Mouse (Mus musculus): ENCODE data around the gene Slc24a4. TPM values are rescaled to one million over a fixed set of nuclear protein-coding genes. Genes with fewer than 3 reads are reported as not detected.

Gene Slc24a4
- polyA plus RNA-seq, 1 experiment from 2014 or later, result not detected

DNA sequence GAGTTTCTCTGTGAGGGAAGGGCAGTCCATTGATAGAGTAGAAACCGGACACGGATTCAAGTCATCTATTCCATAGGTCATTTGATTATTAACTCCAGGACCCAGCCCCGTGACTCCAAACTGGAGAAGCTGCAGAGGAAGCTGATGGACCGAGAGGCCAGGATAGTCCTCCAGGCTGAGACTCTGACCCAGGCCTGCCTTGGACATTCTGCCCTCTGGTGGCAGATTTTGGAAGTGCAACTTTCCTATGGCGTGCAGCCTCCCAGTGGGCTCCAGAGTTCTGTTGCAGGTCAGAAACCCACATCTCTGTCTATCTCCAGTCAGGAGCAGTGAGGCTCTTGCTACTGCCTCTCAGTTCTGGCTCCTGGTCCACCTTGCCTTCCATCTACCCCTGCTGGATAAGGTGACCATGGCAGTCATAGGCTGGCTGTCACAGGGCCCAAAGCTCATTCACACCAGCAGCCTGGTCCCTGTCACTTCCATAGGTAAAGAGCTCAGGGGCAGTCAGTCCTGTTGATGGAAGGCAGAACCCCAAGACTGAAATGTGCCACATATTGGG lies 53.3 kb downstream of the Slc24a4 start:
- no peak overlapping the region for H3K9ac ChIP-seq (ENCODE audit: low read depth, low read length)
- 46% methylated on average over 5 of the region's 5 CpGs for WGBS
- H3K36me3 ChIP-seq (ENCODE audit: control insufficient read depth, insufficient read depth, low read length), result no peaks in the 10 kb centered on the region
- peak; percentile 16; the same call in 1 of the 2 replicates for ATAC-seq (ENCODE audit: low FRiP score, low TSS enrichment)
- no peak overlapping the region for H3K27ac ChIP-seq (ENCODE audit: low read depth, low read length)
- no peaks in the 10 kb centered on the region for H3K27me3 ChIP-seq (ENCODE audit: control insufficient read depth, insufficient read depth, low read length)
- H3K4me3 ChIP-seq (ENCODE audit: low read length), result no peak overlapping the region
- no peaks in the 10 kb centered on the region for H3K4me1 ChIP-seq (ENCODE audit: control insufficient read depth, insufficient read depth, low read length)
- H3K9me3 ChIP-seq (ENCODE audit: control insufficient read depth, low read length), result no peaks in the 10 kb centered on the region
- no peak overlapping the region for H3K4me2 ChIP-seq (replicated peaks; ENCODE audit: low read depth, low read length)

DNA sequence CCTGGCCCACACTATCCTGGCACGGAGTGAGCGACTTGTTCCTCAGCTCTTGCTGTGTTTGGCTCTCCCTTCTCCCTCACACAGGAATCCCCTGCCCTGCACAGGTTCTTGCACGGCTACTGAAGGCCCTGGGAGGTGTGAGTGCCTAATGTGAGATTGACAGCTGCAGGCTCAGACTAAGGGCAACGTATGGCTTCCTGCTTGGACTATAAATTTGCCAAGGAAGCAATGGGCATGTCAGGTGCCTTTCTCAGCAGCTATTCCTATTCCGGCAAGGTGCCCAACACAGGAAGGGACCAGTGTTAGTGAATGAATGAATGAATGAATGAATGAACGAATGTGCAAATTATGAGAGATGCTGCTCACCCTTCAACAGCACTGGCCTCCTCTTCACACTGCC lies 54.1 kb downstream of the Slc24a4 start:
- Histone ChIP-seq H3K27ac (ENCODE audit: low read depth, low read length) (no peak overlapping the region), H3K36me3 (ENCODE audit: control insufficient read depth, insufficient read depth, low read length) (no peaks in the 10 kb centered on the region), H3K27me3 (ENCODE audit: control insufficient read depth, insufficient read depth, low read length) (no peaks in the 10 kb centered on the region), H3K4me1 (ENCODE audit: control insufficient read depth, insufficient read depth, low read length) (no peaks in the 10 kb centered on the region), H3K9ac (ENCODE audit: low read depth, low read length) (no peak overlapping the region), H3K4me2 (replicated peaks; ENCODE audit: low read depth, low read length) (no peak overlapping the region), H3K4me3 (ENCODE audit: low read length) (no peak overlapping the region), H3K9me3 (ENCODE audit: control insufficient read depth, low read length) (no peaks in the 10 kb centered on the region)
- WGBS, result 80% methylated on average over 6 of the region's 6 CpGs
- no peak for ATAC-seq (ENCODE audit: low FRiP score, low TSS enrichment)

DNA sequence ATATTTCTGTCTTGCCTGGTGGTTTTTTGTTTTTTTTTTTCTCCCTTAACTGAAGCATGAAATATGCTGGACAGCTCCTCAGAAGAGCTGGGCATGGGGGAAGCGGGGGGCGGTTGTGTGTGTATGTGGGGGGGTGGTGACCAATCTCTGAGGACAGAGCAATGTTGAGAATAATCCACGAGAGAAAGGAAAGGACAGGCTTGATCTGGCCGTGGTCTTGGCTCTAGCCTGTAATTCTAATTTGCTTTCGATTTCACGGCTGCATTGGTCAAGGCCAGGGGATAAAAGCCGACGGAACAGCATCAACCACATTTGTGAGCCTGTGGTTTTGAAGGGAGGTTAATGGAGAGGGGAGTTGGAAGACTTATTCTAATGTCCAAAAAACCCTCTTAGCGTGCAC lies 54.7 kb downstream of the Slc24a4 start:
- Histone ChIP-seq H3K27me3 (ENCODE audit: control insufficient read depth, insufficient read depth, low read length) (no peaks in the 10 kb centered on the region), H3K4me2 (replicated peaks; ENCODE audit: low read depth, low read length) (no peak overlapping the region), H3K4me3 (ENCODE audit: low read length) (no peak overlapping the region), H3K36me3 (ENCODE audit: control insufficient read depth, insufficient read depth, low read length) (no peaks in the 10 kb centered on the region), H3K4me1 (ENCODE audit: control insufficient read depth, insufficient read depth, low read length) (no peaks in the 10 kb centered on the region), H3K27ac (ENCODE audit: low read depth, low read length) (no peak overlapping the region), H3K9me3 (ENCODE audit: control insufficient read depth, low read length) (peaks cover 4% of the 10 kb centered on the region), H3K9ac (ENCODE audit: low read depth, low read length) (no peak overlapping the region)
- no peak for ATAC-seq (ENCODE audit: low FRiP score, low TSS enrichment)
- 73% methylated on average over 9 of the region's 9 CpGs for WGBS

DNA sequence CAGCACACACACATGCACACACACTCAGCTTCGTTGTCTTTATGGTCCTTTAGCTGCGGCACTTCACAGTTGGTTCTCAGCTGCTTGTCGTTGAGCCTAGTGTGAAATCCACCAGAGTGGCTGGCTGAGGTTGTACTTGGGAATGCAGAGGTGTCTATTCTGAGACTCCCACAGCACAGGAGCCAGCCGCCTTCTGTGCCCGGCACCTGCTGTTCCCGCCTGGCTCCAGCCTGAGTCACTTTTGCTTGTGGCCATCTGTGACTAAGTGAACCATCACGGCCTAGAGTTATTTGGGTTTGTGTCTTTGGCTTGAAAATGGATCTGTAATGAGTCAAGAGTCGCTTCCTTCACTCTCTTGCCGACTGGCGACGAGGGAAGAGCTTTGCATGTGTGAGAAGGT lies 62.3 kb downstream of the Slc24a4 start:
- Histone ChIP-seq H3K4me1 (ENCODE audit: control insufficient read depth, insufficient read depth, low read length) (no peaks in the 10 kb centered on the region), H3K9ac (ENCODE audit: low read depth, low read length) (no peak overlapping the region), H3K9me3 (ENCODE audit: control insufficient read depth, low read length) (peaks cover 8% of the 10 kb centered on the region), H3K4me3 (ENCODE audit: low read length) (no peak overlapping the region), H3K4me2 (replicated peaks; ENCODE audit: low read depth, low read length) (no peak overlapping the region), H3K27me3 (ENCODE audit: control insufficient read depth, insufficient read depth, low read length) (no peaks in the 10 kb centered on the region), H3K36me3 (ENCODE audit: control insufficient read depth, insufficient read depth, low read length) (no peaks in the 10 kb centered on the region), H3K27ac (ENCODE audit: low read depth, low read length) (no peak overlapping the region)
- 76% methylated on average over 11 of the region's 11 CpGs for WGBS
- no peak for ATAC-seq (ENCODE audit: low FRiP score, low TSS enrichment)

DNA sequence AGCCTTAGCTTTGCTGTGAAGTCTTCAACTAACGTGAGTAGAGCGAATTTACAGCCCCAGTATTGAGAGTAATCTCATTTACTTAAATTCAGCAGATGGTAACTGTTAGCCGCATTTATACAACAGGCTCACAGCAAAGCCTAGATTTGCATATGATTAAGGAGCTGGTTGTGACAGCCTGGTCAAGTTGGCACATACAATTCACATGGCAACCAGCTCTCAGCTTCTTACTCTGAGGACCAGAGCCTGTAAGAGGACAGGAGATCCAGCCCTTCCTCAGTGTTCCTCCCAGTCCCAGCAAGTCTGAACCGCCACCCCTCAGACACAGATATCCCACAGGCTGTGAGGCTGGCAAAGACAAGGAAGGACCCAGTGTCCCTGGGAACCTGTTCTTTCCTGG lies 73.0 kb downstream of the Slc24a4 start:
- no peak overlapping the region for H3K9ac ChIP-seq (ENCODE audit: low read depth, low read length)
- H3K36me3 ChIP-seq (ENCODE audit: control insufficient read depth, insufficient read depth, low read length), result no peaks in the 10 kb centered on the region
- no peak overlapping the region for H3K27ac ChIP-seq (ENCODE audit: low read depth, low read length)
- WGBS, result 76% methylated on average over 4 of the region's 4 CpGs
- no peaks in the 10 kb centered on the region for H3K9me3 ChIP-seq (ENCODE audit: control insufficient read depth, low read length)
- ATAC-seq (ENCODE audit: low FRiP score, low TSS enrichment), result no peak
- H3K4me3 ChIP-seq (ENCODE audit: low read length), result no peak overlapping the region
- no peak overlapping the region for H3K4me2 ChIP-seq (replicated peaks; ENCODE audit: low read depth, low read length)
- H3K27me3 ChIP-seq (ENCODE audit: control insufficient read depth, insufficient read depth, low read length), result no peaks in the 10 kb centered on the region
- no peaks in the 10 kb centered on the region for H3K4me1 ChIP-seq (ENCODE audit: control insufficient read depth, insufficient read depth, low read length)

DNA sequence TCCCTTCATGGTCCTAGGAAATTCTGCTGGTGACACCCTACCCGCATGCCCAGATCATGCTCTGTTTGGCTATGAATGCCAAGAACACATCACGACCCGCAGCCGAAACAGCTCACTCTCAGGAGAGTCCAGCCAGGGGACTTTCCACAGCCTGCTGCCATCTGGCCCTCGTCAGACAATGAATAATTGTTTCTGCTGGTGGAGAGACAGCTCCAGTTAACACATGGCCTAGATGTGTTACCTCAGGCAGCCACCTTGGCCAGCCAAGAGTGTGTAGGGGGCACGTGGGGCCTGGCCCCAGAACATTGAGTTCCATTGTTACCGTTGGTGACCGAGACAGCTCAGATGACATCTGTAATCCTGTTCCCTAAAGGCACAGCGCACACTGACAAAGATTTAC lies 74.4 kb downstream of the Slc24a4 start:
- no peak overlapping the region for H3K9ac ChIP-seq (ENCODE audit: low read depth, low read length)
- no peaks in the 10 kb centered on the region for H3K36me3 ChIP-seq (ENCODE audit: control insufficient read depth, insufficient read depth, low read length)
- no peak overlapping the region for H3K4me2 ChIP-seq (replicated peaks; ENCODE audit: low read depth, low read length)
- no peaks in the 10 kb centered on the region for H3K9me3 ChIP-seq (ENCODE audit: control insufficient read depth, low read length)
- H3K4me3 ChIP-seq (ENCODE audit: low read length), result no peak overlapping the region
- no peaks in the 10 kb centered on the region for H3K4me1 ChIP-seq (ENCODE audit: control insufficient read depth, insufficient read depth, low read length)
- ATAC-seq (ENCODE audit: low FRiP score, low TSS enrichment), result peak; percentile 68; the same call in 1 of the 2 replicates
- no peaks in the 10 kb centered on the region for H3K27me3 ChIP-seq (ENCODE audit: control insufficient read depth, insufficient read depth, low read length)
- H3K27ac ChIP-seq (ENCODE audit: low read depth, low read length), result no peak overlapping the region
- WGBS, result 28% methylated on average over 9 of the region's 9 CpGs

DNA sequence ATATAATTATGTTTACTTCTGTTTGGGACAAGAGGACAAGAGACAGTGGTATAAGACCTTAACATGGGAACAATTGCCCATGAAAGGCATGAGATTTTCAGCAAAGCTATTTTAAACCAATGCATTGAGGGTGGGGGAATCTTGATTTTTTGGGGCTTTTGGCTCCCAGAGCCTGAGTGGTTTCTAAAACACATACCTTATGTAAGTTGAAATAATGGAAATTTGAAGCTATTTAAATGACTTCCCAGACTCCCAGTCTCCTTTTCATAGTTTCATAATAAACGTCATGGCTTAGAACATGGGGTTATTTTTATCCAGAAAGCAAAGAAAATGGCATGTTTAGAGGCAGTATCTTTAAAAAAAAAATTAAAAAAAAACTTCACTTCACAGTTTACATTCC lies 77.9 kb downstream of the Slc24a4 start:
- no peak overlapping the region for H3K4me3 ChIP-seq (ENCODE audit: low read length)
- no peak overlapping the region for H3K27ac ChIP-seq (ENCODE audit: low read depth, low read length)
- no peak for ATAC-seq (ENCODE audit: low FRiP score, low TSS enrichment)
- no peak overlapping the region for H3K9ac ChIP-seq (ENCODE audit: low read depth, low read length)
- no peaks in the 10 kb centered on the region for H3K36me3 ChIP-seq (ENCODE audit: control insufficient read depth, insufficient read depth, low read length)
- H3K9me3 ChIP-seq (ENCODE audit: control insufficient read depth, low read length), result no peaks in the 10 kb centered on the region
- no peaks in the 10 kb centered on the region for H3K27me3 ChIP-seq (ENCODE audit: control insufficient read depth, insufficient read depth, low read length)
- H3K4me2 ChIP-seq (replicated peaks; ENCODE audit: low read depth, low read length), result no peak overlapping the region
- 79% methylated on average over 1 of the region's 1 CpGs for WGBS
- H3K4me1 ChIP-seq (ENCODE audit: control insufficient read depth, insufficient read depth, low read length), result no peaks in the 10 kb centered on the region

DNA sequence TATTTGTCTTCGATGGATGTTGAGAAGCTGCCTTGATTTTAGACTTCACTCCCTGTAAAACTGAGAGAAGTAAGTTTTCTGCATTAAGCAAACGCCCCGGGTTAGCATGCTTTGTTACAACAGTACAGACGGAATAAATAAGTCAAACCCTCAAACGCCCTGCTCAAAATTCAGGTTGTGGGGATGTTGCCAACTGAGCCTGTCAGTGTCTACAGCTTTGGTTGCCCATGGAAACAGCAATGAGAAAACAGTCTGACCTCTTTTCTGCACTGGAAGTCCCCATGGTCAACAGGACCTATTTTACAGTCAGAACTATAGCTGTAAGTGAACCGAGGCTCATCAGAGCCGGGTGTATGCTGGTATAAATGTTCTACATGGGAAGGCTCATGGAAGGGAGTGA lies 78.7 kb downstream of the Slc24a4 start:
- Histone ChIP-seq H3K36me3 (ENCODE audit: control insufficient read depth, insufficient read depth, low read length) (no peaks in the 10 kb centered on the region), H3K27ac (ENCODE audit: low read depth, low read length) (no peak overlapping the region), H3K9me3 (ENCODE audit: control insufficient read depth, low read length) (no peaks in the 10 kb centered on the region), H3K4me1 (ENCODE audit: control insufficient read depth, insufficient read depth, low read length) (no peaks in the 10 kb centered on the region), H3K4me2 (replicated peaks; ENCODE audit: low read depth, low read length) (no peak overlapping the region), H3K9ac (ENCODE audit: low read depth, low read length) (no peak overlapping the region), H3K27me3 (ENCODE audit: control insufficient read depth, insufficient read depth, low read length) (no peaks in the 10 kb centered on the region), H3K4me3 (ENCODE audit: low read length) (no peak overlapping the region)
- 96% methylated on average over 7 of the region's 7 CpGs for WGBS
- no peak for ATAC-seq (ENCODE audit: low FRiP score, low TSS enrichment)

DNA sequence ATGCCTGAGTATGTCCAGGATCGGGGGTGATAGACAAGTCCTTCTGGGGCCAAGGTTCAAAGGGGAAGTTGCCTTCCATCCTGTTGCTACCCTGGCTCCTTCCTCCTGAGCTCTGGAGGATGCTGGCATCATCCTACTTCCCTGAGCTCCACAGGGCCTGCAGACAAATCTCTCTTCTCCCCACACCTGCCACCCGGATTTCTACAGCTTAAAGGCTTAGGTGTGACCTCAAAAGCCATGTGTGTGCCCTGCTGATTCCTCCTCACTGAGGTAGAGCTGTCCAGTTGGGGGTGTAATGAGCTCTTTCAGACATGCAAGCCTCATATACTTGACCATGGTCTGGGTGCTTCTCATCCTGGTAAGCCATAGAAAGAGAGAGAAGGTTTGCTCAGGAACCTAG lies 82.3 kb downstream of the Slc24a4 start:
- H3K4me3 ChIP-seq (ENCODE audit: low read length), result no peak overlapping the region
- H3K36me3 ChIP-seq (ENCODE audit: control insufficient read depth, insufficient read depth, low read length), result no peaks in the 10 kb centered on the region
- no peak overlapping the region for H3K9ac ChIP-seq (ENCODE audit: low read depth, low read length)
- no peak overlapping the region for H3K4me2 ChIP-seq (replicated peaks; ENCODE audit: low read depth, low read length)
- H3K27ac ChIP-seq (ENCODE audit: low read depth, low read length), result no peak overlapping the region
- WGBS, result 86% methylated on average over 2 of the region's 2 CpGs
- ATAC-seq (ENCODE audit: low FRiP score, low TSS enrichment), result no peak
- no peaks in the 10 kb centered on the region for H3K9me3 ChIP-seq (ENCODE audit: control insufficient read depth, low read length)
- no peaks in the 10 kb centered on the region for H3K27me3 ChIP-seq (ENCODE audit: control insufficient read depth, insufficient read depth, low read length)
- H3K4me1 ChIP-seq (ENCODE audit: control insufficient read depth, insufficient read depth, low read length), result no peaks in the 10 kb centered on the region

All from kidney, embryonic 14.5 days (tissue).